Mouse (Mus musculus): ENCODE data around the gene Abtb2.

DNA sequence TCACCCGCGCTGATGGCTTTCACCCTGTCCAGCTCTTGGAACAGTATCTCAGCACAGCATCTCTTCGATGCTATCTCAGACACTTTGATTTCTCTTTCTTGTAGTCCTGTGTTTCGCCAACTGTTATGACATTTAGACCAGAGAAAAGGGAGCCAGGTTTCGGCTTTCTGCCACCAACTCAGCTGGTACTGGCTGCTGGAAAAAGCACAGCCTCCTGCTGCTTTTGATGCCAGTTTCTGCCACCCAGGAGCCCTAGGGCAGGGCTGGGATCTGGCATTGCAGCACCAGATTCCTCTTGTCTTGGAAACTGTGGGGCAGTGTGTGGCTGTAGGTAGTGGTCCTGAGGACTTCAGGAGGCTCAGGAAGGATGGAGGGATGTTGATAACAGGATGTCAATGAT, 115.0 kb downstream of the Abtb2 start:
- TF ChIP-seq CTCF (IDR thresholded peaks at IDR 0.05; ENCODE audit: low read depth) (no peak), EP300 (IDR thresholded peaks at IDR 0.05; ENCODE audit: low read depth) (no peak)
